Mouse (Mus musculus) hindbrain, embryonic 13.5 days (tissue): ENCODE data around the gene Ptcd3. TPM values are rescaled to one million over a fixed set of nuclear protein-coding genes. Genes with fewer than 3 reads are reported as not detected.
"Not testable (repeated sequence)": the region's sequence is repeated elsewhere in the genome, so short reads cannot be mapped to it uniquely, and the experiment has no call there.

ENCODE experiments used
- ATAC-seq: fragments of 200-750 bp; cut with Nextera tagmentation; 2 replicates; pipeline ENCODE4 v1.8.0; 2017; ENCODE audit warnings: moderate TSS enrichment; ENCODE audit not compliant: low FRiP score
- H3K27ac ChIP-seq: fragments of 300-500 bp; sonication (generic); 2 replicates; pipeline ENCODE4 v1.5.1; 2015; ENCODE audit warnings: inconsistent platforms, mild to moderate bottlenecking, moderate library complexity
- H3K27me3 ChIP-seq: fragments of 300-500 bp; sonication (generic); 2 replicates; pipeline ENCODE4 v1.6.1; 2015; ENCODE audit warnings: mild to moderate bottlenecking, inconsistent platforms
- H3K36me3 ChIP-seq: fragments of 300-500 bp; sonication (generic); 2 replicates; pipeline ENCODE4 v1.6.1; 2015; ENCODE audit warnings: mild to moderate bottlenecking, inconsistent platforms
- H3K4me1 ChIP-seq: fragments of 300-500 bp; sonication (generic); replicated peaks from 2 replicates; pipeline ENCODE4 v1.6.1; 2015; ENCODE audit warnings: inconsistent platforms
- H3K4me2 ChIP-seq: fragments of 300-500 bp; sonication (generic); 2 replicates; pipeline ENCODE4 v1.6.1; 2015; ENCODE audit warnings: inconsistent platforms, mild to moderate bottlenecking, moderate library complexity
- H3K4me3 ChIP-seq: fragments of 300-500 bp; sonication (generic); 2 replicates; pipeline ENCODE4 v1.5.1; 2015; ENCODE audit warnings: mild to moderate bottlenecking, inconsistent platforms
- H3K9ac ChIP-seq: fragments of 300-500 bp; sonication (generic); 2 replicates; pipeline ENCODE4 v1.6.1; 2015; ENCODE audit warnings: mild to moderate bottlenecking, inconsistent platforms
- H3K9me3 ChIP-seq: fragments of 300-500 bp; sonication (generic); 2 replicates; pipeline ENCODE4 v1.6.1; 2016; ENCODE audit warnings: inconsistent platforms
- WGBS: fragments of 180-500 bp; shearing (Covaris S2); methylation state at CpG from one replicate; pipeline ENCODE4 v1.1.7; 2015; 5-methylcytosine and 5-hydroxymethylcytosine counted together
- polyA plus RNA-seq: library from polyadenylated mRNA; unstranded; fragments of >200 nt; fragmentation: Nextera tagmentation; extraction: Ambion mirVana; gene quantifications from 2 replicates; pipeline ENCODE4 v1.2.1, GENCODE M21; 2015

Ptcd3 gene
- polyA plus RNA-seq, 1 experiment from 2014 or later: 86.1 TPM

DNA sequence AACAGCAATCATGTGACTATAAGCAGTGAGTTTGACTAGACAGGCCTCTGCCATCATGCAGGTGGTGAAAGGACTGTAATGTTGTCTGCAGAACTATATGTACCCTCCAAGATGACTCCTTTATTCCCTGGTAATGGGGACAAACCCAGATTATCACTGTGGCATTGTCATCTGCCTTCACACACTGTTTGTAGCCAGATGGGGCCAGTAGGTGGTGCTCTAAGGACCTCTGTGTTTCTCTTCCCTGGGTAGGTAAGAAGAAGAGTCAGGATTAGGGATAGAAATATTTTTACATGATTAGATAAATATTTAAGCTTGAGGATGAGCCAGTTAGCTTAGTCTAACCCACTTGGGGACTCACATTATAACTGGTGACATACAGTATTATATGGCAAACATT is 19.4 kb upstream of the Ptcd3 start:
- Histone ChIP-seq H3K27me3 (no peaks in the 10 kb centered on the region), H3K4me3 (no peak overlapping the region), H3K4me2 (no peak overlapping the region), H3K4me1 (no peaks in the 10 kb centered on the region), H3K9me3 (no peaks in the 10 kb centered on the region), H3K9ac (no peak overlapping the region), H3K27ac (no peak overlapping the region), H3K36me3 (peaks cover 77% of the 10 kb centered on the region)
- peak; percentile 54; the same call in 1 of the 2 replicates for ATAC-seq

- not testable (repeated sequence) for H3K4me3 ChIP-seq, H3K4me1 ChIP-seq, H3K9ac ChIP-seq, ATAC-seq, H3K9me3 ChIP-seq, H3K27me3 ChIP-seq, H3K27ac ChIP-seq, H3K4me2 ChIP-seq
- H3K36me3 ChIP-seq: peaks cover 74% of the 10 kb centered on the region
- 90% methylated on average over 5 of the region's 5 CpGs for WGBS
Measured at GRCm38 (mm10) chr6:71925233-71925632, 16.7 kb upstream of the Ptcd3 start.

- Histone ChIP-seq H3K27me3 (no peaks in the 10 kb centered on the region), H3K9me3 (no peaks in the 10 kb centered on the region), H3K4me1 (no peaks in the 10 kb centered on the region), H3K36me3 (peaks cover 89% of the 10 kb centered on the region), H3K27ac (no peak overlapping the region), H3K4me3 (no peak overlapping the region), H3K4me2 (no peak overlapping the region), H3K9ac (no peak overlapping the region)
- WGBS: 94% methylated on average over 7 of the region's 7 CpGs
- no peak for ATAC-seq
Measured at GRCm38 (mm10) chr6:71920752-71921151, 12.2 kb upstream of the Ptcd3 start.

DNA sequence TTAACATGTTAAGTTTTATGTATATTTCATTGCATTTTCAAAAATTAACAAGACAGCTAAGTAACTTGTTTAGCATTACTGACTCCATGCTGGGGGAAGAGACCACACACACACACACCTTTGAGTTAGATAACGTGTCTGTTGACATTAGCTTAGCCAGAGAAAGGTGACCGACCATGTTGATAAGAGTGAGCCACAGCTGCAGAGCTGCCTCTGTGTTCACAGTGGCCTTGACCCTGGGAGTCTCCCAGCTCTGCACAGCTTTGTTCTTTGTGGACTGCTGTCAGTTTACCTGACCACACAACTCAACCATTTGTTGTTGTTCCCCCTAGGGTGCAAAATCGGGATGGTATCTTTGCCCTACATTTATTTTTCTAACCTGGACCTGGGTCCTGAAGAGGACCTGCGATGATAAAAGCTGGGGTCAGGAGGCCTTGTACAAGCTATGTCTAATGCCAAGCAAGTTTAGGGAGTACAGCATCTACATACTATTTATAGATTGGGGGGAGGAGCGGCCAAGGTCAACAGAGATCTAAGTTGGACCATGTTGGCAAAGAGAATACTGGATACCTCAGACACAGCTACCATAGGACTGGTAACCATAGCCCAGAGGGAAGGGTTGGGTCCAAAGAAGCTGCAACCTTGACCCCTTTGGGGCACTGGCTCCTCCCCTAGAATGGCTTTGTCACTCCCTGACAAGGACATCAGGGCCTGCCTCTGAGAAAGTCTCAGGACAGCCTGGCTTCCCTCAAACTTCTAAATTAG is 3.3 kb upstream of the Ptcd3 start:
- Histone ChIP-seq H3K27ac (no peak overlapping the region), H3K4me3 (no peak overlapping the region), H3K9ac (no peak overlapping the region), H3K4me1 (peaks cover 23% of the 10 kb centered on the region), H3K9me3 (no peaks in the 10 kb centered on the region), H3K36me3 (peaks cover 32% of the 10 kb centered on the region), H3K27me3 (no peaks in the 10 kb centered on the region), H3K4me2 (no peak overlapping the region)
- no peak for ATAC-seq
- WGBS: 86% methylated on average over 5 of the region's 5 CpGs

DNA sequence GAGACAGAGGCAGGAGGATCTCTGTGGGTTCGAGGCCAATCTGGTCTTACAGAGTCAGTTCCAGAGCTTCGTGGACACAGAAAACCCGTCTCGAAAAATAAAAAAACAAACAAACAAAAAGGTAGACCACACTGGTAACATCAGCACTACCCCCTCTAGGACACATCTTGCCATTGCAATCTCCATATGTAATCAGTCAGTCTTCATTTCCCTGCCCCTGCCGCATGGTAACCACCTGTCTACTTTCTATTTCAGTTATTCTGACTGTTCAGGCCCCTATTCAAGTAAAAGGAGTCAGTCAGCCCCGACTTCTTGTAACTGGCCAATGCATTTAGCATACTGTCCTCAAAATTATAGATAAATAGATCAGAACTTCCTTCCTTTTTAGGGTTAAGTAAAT is 1.3 kb upstream of the Ptcd3 start:
- Histone ChIP-seq H3K27ac (no peak overlapping the region), H3K9ac (no peak overlapping the region), H3K4me1 (peaks cover 26% of the 10 kb centered on the region), H3K9me3 (no peaks in the 10 kb centered on the region), H3K36me3 (peaks cover 25% of the 10 kb centered on the region), H3K4me3 (peak overlapping the region; percentile 83), H3K4me2 (peak overlapping the region; percentile 87), H3K27me3 (no peaks in the 10 kb centered on the region)
- ATAC-seq: no peak
- WGBS: 83% methylated on average over 6 of the region's 6 CpGs

DNA sequence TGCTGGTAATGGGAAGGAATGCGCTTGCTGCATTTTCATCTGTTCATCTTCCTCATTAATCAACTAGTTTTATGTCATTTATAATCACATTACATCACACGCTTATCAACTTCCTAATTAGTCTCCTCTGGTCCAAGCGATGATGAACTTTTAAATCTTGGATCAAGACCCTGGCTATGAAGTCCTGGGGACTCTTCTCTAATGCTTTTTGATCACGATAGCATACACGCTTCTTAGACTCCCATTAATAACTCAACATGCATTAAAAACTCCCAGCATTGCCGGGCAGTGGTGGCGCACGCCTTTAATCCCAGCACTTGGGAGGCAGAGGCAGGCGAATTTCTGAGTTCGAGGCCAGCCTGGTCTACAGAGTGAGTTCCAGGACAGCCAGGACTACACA is 834 bp upstream of the Ptcd3 start:
- Histone ChIP-seq H3K27me3 (no peaks in the 10 kb centered on the region), H3K9ac (peak overlapping the region; percentile 80; the same call in 1 of the 2 replicates), H3K27ac (peak overlapping the region; percentile 52; the same call in 1 of the 2 replicates), H3K4me3 (peak overlapping the region; percentile 83), H3K4me1 (peaks cover 26% of the 10 kb centered on the region), H3K36me3 (peaks cover 27% of the 10 kb centered on the region), H3K9me3 (no peaks in the 10 kb centered on the region), H3K4me2 (peak overlapping the region; percentile 87)
- WGBS: 26% methylated on average over 10 of the region's 10 CpGs
- ATAC-seq: peak; percentile 33; the same call in 1 of the 2 replicates

DNA sequence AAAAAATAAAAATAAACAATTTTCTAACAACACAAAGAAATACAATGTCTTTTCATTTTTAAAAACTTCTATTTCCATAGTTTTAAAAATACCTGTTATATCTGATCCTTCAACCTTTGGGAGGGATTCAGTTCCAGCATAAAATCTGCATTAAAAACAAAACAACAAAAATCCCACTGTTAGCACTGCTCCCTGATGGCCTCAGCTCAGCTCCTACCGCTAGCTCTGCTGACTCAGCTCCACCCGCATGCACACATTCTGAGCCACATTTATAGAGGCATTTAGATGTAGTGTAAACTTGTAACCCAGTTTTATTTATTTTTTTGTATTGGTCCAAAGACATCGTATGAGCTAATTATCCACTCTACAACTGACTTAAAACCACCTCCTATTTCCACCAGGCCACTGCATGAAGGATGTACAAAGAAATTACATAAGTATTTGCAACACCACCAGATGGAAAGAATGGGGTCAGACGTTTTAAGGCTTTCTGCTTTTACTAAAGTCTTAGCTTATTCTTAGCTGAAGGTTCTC is 781 bp downstream of the Ptcd3 start:
- no peak for ATAC-seq
- 9% methylated on average over 4 of the region's 4 CpGs for WGBS
- Histone ChIP-seq H3K4me3 (peak overlapping the region; percentile 83), H3K4me1 (peaks cover 26% of the 10 kb centered on the region), H3K27me3 (no peaks in the 10 kb centered on the region), H3K4me2 (peak overlapping the region; percentile 87), H3K9me3 (no peaks in the 10 kb centered on the region), H3K27ac (no peak overlapping the region), H3K9ac (peak overlapping the region; percentile 80), H3K36me3 (peaks cover 26% of the 10 kb centered on the region)

DNA sequence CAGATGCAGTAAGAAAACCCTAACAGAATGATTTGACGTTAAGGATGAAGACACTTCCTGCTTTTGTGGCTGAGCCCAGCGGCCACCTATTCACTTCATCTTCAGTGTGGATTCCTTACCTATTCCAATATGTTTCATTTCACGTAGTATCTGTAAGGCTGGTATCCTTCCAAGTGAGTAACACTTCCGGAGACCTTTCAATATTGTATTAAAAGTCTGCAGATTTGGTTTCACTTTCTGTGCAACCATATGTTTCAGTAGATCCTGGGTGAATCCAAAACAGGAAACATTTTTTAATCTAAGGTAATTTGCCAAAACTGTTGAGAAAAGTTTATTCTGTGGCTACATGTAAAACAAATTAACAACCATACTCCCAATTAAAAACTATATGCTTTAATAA is 15.3 kb downstream of the Ptcd3 start:
- WGBS: 93% methylated on average over 4 of the region's 4 CpGs
- ATAC-seq: no peak

DNA sequence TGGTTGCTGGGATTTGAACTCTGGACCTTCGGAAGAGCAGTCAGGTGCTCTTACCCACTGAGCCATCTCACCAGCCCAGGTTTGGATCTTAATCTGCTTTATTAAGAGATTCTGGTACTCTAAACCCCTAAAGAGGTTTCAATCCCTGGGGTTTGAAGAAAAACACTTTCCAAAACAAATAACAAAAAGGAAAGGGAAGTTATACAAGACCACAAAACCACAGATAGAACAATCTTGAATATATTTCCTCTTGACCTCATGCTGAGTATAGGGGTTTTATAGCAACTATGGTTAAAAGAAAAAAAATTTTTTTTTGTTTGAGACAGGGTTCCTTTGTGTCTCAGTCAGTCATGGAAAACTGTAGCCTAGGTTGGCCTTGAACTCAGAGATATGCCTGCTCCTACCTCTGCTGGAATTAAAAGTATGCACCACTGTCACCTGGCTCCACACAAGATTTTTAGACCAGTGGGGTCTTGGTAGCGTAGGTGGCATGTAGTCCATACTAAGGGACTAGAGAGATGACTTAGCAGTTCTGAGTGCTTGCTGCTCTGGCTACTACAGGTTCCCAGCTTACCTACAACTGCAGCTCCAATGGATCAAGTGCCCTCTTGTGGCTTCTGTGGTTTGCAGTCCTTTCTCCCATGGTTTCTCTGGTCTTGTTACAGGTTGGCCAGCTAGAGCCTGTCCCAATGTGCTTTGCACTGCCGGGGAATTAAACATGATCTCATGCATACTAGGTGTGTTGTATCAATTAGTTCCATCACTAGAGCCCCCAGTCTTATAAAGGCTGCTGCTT is 30.4 kb downstream of the Ptcd3 start:
- ATAC-seq: no peak
- no peak overlapping the region for H3K4me2 ChIP-seq
- H3K27me3 ChIP-seq: no peaks in the 10 kb centered on the region
- H3K4me3 ChIP-seq: no peak overlapping the region
- no peak overlapping the region for H3K27ac ChIP-seq
- H3K9me3 ChIP-seq: no peaks in the 10 kb centered on the region
- peaks cover 90% of the 10 kb centered on the region for H3K36me3 ChIP-seq
- no peak overlapping the region for H3K9ac ChIP-seq
- H3K4me1 ChIP-seq: no peaks in the 10 kb centered on the region
- WGBS: 94% methylated on average over 3 of the region's 3 CpGs

More for the DNA sequence above, 15.3 kb downstream of the Ptcd3 start:
- no peaks in the 10 kb centered on the region for H3K4me1 ChIP-seq
- no peaks in the 10 kb centered on the region for H3K27me3 ChIP-seq
- H3K9ac ChIP-seq: no peak overlapping the region
- no peak overlapping the region for H3K4me3 ChIP-seq
- no peaks in the 10 kb centered on the region for H3K9me3 ChIP-seq
- no peak overlapping the region for H3K4me2 ChIP-seq
- H3K36me3 ChIP-seq: peaks cover 95% of the 10 kb centered on the region
- no peak overlapping the region for H3K27ac ChIP-seq

DNA sequence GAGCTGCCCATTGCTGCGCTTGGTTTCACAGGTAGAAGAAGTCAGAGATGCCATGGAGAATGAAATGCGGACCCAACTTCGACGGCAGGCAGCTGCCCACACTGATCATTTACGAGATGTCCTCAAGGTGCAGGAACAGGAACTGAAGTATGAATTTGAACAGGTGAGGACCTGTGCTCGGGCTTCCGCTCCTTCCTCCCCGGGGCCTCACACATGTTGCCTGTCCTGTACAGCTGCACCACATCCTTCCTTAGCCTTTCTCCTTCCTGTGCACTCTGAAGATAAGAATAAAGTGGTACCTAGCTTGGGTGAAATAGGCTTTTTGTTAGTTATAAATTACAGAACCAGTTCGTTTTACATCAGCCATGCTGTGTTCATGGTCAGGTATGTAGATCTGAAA is 37.2 kb downstream of the Ptcd3 start:
- H3K9ac ChIP-seq: no peak overlapping the region
- no peak for ATAC-seq
- H3K4me3 ChIP-seq: no peak overlapping the region
- H3K4me1 ChIP-seq: no peaks in the 10 kb centered on the region
- H3K4me2 ChIP-seq: no peak overlapping the region
- no peaks in the 10 kb centered on the region for H3K27me3 ChIP-seq
- H3K27ac ChIP-seq: no peak overlapping the region
- peaks cover 88% of the 10 kb centered on the region for H3K36me3 ChIP-seq
- 97% methylated on average over 9 of the region's 9 CpGs for WGBS
- no peaks in the 10 kb centered on the region for H3K9me3 ChIP-seq

DNA sequence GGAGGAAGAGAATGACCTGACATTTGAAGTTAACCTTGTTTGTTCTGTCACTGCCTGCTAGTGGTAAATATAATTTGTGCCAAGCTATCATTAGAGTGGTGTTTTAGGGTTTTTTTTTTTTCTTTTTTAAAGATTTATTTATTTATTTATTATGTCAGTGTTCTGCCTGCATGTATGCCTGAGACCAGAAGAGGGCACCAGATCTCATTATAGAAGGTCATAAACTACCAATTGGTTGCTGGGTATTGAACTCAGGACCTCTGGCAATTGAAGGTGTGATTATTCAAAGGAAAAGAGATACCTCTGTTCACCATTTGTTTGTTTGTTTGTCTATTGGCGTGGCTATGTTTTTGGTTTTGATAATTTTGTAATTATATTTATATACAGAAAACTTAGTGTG is 39.7 kb downstream of the Ptcd3 start:
- no peak overlapping the region for H3K27ac ChIP-seq
- H3K36me3 ChIP-seq: peaks cover 81% of the 10 kb centered on the region
- ATAC-seq: no peak
- WGBS: 98% methylated on average over 1 of the region's 1 CpGs
- no peak overlapping the region for H3K4me2 ChIP-seq
- no peaks in the 10 kb centered on the region for H3K9me3 ChIP-seq
- no peaks in the 10 kb centered on the region for H3K27me3 ChIP-seq
- no peak overlapping the region for H3K4me3 ChIP-seq
- H3K4me1 ChIP-seq: no peaks in the 10 kb centered on the region
- no peak overlapping the region for H3K9ac ChIP-seq

- Histone ChIP-seq H3K4me2 (no peak overlapping the region), H3K4me3 (no peak overlapping the region), H3K36me3 (peaks cover 83% of the 10 kb centered on the region), H3K4me1 (no peaks in the 10 kb centered on the region), H3K9me3 (no peaks in the 10 kb centered on the region), H3K9ac (no peak overlapping the region), H3K27me3 (no peaks in the 10 kb centered on the region), H3K27ac (no peak overlapping the region)
- no peak for ATAC-seq
- 98% methylated on average over 2 of the region's 2 CpGs for WGBS
Measured at GRCm38 (mm10) chr6:71867751-71868150, 40.8 kb downstream of the Ptcd3 start.
